Mouse (Mus musculus) gastrocnemius, postnatal 36 days (tissue): ENCODE measurements around the gene Sema6d. TPM values are rescaled to one million over a fixed set of nuclear protein-coding genes. Genes with fewer than 3 reads are reported as not detected.

ENCODE experiments used
- DNase-seq, 2 experiments: peaks; one replicate each; pipeline ENCODE4 v3.0.0; 2022
- intact Hi-C: fragments of 180-260 bp; cut with DNase I; formaldehyde crosslinking; loops from one replicate; pipeline ENCODE4 v1.15.1; 2025
- total RNA-seq, 2 experiments: library from RNA; stranded (reverse); gene quantifications; 2 replicates each; pipeline ENCODE4 v1.2.3; 2021

The Sema6d gene
- total RNA-seq, 2 experiments from 2014 or later, result 3.8 to 6.6 TPM

DNA sequence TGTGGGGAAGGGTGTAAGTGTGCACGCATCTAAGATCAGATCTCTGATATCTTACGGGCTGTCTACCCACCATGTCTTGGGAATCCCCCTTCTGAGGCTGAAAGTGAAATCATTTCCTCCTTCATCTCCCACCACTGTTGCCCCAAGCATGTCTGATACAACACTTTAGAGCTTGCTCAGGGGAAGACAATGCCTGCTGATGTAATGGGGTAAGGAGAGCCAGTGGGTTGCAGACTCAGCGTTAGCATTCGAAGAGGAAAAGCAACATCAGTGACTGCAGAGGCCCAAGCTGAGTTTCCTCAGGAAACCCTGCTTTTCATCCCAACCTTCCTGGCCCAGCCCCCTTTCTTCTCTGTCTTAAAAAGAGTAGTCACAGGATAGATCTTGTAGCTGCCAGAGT is 615.2 kb downstream of the Sema6d start:
- intact Hi-C loops, result no loop called here
- DNase-seq, result no peak

DNA sequence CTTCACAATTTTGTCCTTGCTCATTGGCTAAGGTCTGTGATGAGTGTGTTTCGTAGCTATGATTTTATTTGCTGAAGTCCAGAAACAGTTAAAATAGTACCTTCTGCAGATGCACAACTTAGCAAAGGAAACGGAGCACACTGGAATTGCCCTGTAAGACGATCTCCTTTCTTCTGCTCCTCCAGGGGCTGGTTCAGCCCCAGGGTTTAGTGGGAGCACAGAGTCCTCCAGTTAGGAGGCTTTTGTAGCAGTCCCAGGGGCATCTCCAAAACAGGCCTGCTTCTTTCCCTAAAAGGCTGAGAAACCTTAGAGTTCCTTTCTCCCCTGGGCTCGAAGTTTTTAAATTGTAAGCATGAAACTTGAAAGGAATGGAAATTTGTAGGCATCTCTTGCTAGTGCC is 616.0 kb downstream of the Sema6d start:
- DNase-seq, result no peak
- intact Hi-C loops, result no loop called here

DNA sequence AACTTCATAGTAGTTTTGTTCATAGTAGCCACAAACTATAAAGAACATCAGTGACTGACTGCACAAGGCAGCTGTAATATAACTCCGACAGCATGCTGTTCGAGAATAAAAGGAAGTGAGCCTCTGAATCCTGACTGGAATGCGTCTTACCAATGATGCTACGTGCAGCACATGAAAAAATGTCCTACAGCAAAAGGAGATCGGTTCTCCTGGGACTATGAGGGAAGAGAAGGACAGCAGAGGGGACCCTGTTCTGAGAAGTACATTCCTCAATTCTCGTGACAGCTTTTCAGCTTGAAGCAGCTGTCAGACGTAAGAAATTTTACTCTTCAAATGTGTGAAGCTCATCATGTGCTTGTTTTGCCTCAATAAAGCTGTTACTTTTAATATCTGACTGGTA is 617.1 kb downstream of the Sema6d start:
- DNase-seq, result no peak
- intact Hi-C loops, result no loop called here
